Mouse (Mus musculus) erythroblast, adult 5-6 weeks (primary cell): Measurements from ENCODE around the gene Mamdc2. TPM values are rescaled to one million over a fixed set of nuclear protein-coding genes. Genes with fewer than 3 reads are reported as not detected.
"Not testable (repeated sequence)": the region's sequence is repeated elsewhere in the genome, so short reads cannot be mapped to it uniquely, and the experiment has no call there.

Source experiments
- ATAC-seq: replicated peaks from 2 replicates; pipeline ENCODE4 v1.8.0; 2016; ENCODE audit warnings: moderate number of reproducible peaks, mild to moderate bottlenecking, moderate TSS enrichment, inconsistent platforms; ENCODE audit not compliant: poor library complexity, low FRiP score, severe bottlenecking
- total RNA-seq, 2 experiments: library from RNA; stranded (forward) in 1 of 2; stranded (reverse) in 1 of 2; fragments of 150-400 nt in 1 of 2; fragments of 200-764, 138-1000 nt in 1 of 2; gene quantifications; 2 replicates each; pipeline versions ENCODE4 v1.2.3 to v1.2.4; 2015 to 2017; ENCODE audit warnings: low replicate concordance in 2 of 2

Mamdc2 gene
- total RNA-seq (2015; ENCODE audit: low replicate concordance) (not detected in 2 replicates), total RNA-seq (2017; ENCODE audit: low replicate concordance) (not detected in 2 replicates)

DNA sequence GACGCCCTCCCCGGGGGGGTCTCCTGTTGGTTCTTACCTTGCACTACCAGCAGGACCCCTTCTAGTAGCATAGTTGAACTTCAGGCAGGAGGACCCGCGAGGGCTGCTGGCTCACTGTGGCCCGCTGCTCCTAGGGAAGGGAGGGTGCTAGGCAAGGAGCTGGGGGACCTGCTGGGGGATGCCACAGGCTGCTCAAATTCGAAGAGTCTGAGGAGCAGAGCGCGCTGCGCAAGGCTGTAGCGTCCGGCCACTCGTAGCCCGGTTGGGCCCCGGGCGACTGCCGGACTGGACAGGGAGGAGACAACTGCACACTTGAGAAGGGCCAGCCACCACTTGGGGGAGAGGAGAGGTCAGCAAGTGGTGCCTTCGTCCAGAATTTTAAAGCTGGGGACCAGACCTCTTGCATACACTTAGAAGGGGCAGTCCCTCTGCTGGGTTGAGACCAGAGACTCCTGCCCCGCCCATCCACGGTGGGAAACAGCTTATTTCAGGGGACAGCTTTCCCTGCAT lies at the start of gene Mamdc2:
TSS of gene Mamdc2 (minus strand) at position 455 of the 510 bp plus-strand sequence.
- ATAC-seq = no peak

DNA sequence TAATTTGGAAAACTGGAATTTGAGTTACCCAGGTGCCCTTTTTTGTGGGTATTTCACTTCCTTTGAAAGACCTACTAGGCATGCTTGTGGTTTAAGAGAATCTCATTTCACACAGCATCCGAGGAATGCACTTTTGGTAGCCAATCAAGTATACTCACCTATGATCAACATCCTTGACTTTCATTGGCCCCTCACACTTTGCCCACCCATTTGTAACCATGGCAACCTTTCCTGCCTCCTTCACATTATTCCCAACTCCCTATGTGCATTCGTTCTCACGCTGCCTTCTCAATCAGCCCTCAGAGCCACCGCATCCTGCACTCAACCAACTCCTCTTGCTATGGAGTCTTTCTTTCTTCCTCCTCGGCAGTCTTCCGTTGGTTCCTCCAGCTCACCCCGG lies 49.8 kb upstream of the Mamdc2 start:
- no peak for ATAC-seq

DNA sequence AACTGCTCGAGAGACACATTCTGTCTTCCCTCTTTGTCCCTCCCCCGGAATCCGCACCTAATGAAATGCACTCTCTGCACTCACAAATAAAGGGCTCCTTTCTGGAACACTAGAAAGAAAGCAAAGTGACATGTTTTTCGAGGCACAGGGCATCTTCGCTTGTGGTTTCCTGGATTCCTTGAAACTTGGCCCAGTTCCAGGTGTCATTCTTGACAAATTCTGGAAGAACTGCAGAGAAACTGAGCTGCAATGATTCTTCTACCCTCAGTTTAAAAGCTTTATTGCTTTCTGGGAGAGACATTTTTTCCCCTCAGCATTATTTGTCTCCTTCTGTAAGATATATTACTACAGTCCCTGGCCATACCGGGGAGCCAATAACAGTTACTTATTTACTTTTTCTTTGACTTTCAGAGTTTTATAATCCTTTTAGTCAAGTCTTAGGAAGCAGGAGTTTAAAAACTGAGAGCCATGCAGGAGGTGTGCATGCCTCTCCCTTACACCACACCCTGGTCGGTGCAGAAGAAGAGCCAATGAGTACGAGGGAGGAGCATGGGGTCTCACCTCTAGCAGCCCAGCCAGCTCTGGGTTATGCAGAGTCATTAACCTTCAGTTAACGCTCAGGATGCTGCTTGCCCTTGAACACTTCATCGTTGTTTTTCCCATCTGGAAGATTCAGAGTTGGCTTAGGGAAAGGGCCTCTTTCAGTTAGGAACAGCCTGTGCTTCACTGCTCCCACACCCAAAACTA lies 49.1 kb upstream of the Mamdc2 start:
- ATAC-seq = no peak

GRCm38 (mm10) chr19:23496536-23496935 lies 48.3 kb upstream of the Mamdc2 start:
- no peak for ATAC-seq

DNA sequence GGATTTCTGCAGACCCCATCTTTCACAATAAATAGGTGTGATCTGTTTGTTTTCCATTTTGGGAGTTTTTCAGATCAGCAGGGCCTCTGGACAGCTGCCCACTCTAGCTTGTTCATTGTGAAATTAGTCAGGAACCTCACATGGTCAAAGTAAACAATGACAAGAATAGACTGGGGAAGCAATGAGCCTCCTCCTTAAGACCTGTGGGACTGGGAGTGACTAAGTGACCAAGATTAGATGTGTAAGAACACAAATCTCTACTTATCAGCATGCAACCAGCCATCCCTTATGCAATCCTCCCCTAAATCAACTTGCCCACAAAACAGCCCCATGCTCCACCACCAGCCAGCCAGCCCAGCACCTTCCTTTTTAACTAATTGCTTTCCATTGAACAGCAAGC lies 44.4 kb upstream of the Mamdc2 start:
- ATAC-seq = no peak

- ATAC-seq = not testable (repeated sequence)
Measured at GRCm38 (mm10) chr19:23490703-23491102, 42.5 kb upstream of the Mamdc2 start.

DNA sequence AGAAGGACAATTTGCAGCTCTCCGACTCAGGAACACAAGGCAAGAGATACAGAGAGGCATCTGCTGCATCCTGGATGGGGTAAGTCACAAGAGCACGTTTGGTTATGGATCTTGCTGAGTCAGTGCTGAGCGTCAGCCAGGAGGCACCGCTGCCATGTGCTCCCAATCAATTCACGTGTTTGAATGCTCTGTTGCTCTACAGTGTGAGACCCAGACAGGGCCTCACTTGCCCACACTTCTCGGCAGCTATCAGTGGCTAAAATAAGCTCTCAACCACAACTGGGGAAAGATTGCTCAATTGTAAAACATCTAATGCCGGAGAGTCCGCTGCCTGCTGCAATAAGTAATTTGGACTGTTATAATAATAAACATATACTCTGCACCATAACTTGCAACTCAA lies 41.5 kb upstream of the Mamdc2 start:
- no peak for ATAC-seq

- ATAC-seq = no peak
Measured at GRCm38 (mm10) chr19:23487421-23487820, 39.2 kb upstream of the Mamdc2 start.

DNA sequence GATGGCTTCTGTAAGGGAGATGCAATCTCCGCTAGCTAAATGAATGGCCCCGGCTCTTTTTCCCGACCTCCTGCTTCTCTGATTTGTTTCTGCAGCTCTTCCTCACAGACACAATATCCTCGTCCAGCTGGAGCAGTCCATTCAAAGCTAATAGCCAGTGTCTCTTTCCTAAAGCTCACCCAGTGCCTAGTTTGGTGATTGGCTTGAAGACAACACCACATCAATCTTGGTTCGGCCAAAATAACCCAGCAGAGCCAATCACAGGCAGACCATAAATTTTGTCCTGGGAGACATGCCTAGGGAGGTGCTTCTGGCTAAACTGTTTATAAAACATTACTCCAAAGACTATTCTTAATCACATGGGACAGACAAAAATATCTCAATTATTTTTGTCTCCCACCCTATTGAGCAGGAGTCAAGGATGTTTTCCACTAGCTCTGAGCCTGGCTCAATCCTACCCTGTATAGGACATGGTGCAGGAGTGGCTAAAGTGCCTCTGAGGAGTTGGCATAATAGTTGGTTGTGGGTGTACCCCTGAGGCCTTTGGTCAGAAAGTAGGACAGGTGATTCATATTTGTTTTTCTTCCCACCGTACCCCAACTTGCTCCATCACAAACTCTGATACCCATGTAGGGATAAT lies 38.5 kb upstream of the Mamdc2 start:
- ATAC-seq = no peak

- no peak for ATAC-seq
Measured at GRCm38 (mm10) chr19:23485940-23486600, 37.8 kb upstream of the Mamdc2 start.

DNA sequence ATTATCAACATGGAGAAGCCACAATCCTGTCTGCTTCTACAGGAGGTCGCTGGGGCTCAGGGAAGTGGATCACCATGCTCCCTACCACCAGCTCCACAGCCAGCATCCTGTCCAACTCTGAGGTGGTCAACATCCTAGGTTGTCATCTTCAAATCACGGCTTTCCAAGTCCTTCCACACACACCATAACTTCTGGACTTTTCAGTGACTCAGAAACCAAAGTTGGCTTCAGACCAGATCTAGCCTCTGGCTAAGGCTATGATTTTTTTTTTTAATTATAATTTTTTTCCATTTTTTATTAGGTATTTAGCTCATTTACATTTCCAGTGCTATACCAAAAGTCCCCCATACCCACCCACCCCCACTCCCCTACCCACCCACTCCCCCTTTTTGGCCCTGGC lies 34.3 kb upstream of the Mamdc2 start:
- not testable (repeated sequence) for ATAC-seq

DNA sequence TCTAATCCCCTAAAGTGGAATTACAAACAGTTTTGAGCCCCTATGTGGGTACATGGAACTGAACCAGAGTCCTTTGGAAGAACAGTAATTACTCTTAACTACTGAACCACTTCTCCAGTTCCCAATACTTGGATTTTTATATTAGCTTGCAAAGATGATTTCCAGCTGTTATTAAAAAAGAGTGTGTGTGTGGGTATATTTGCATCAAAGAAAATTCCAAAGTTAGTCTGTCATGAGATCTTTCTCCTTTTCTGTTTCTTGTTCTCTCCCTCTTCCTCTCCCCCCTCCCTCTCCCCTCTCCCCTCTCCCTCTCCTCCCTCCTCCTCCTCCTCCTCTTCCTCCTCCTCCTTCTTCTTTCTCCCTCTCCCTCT lies 31.3 kb upstream of the Mamdc2 start:
- ATAC-seq = no peak

DNA sequence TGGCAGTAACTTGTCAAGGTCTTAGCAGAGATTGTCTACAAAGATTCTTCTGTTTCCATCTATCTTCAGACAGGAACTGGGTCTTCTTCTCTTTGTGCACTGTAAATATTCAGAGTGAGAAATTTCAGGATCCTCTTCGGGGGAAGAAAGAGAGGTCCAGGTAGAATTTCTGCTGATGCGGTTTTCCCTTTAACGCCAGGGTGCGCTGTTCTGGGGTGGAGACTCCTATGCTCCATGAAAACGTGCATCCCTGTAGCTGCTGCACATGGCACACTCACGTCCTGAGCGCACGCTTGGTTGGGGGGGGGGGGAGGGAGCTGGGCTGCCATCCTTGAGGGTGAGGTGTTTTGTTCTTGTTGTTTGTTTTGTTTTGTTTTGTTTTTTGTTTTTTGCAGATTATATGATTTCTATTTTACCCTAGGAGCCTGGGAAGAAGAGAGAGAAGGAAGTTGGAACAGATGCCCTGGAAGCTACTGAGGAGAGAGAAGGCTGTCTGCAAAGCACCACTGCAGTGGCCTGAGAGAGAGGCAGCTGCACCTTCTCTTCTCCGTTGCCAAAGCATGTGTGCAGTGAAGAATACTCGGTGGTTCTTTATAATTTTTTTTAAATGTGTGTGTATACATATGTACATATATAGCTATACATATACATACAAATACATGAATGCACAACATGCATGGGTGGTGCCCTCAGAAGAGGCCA lies 30.8 kb upstream of the Mamdc2 start:
- ATAC-seq = no peak

DNA sequence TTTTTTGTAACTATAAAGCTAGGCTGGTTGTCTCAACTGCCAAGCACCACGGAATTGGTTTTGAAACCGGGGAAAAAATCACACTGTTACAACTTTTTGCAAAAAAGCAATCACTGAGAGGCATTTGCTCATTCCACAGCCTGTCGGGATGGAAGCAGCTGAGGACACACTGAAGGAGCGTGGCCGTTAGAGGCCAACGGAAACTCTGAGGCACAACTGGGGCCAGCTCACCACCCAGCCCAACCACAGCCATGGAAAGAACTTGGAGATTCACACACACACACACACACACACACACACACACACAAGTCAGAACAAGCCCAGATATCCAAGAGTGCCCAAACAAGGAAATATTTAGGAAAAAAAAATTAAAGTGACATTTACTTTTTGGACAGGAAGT lies 29.6 kb upstream of the Mamdc2 start:
- no peak for ATAC-seq

DNA sequence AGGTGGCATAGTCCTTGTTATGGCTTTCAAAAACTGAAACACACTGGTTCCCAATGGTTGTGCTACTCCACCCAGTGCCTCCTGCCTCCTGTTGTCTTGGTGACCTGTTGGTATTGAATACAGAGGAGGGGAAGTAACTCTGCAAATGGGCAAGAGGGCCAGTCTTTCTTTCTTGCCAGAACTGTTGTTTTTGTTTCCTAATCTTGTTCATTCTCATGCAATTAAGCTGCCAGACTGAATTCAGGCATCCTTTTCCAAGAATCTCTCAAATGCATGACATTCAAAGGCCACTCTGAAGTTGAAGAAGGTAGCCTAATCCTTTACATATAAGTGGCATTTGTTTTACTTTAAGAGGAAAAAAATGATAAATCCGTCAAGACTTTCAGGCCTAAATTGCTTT lies 19.6 kb upstream of the Mamdc2 start:
- no peak for ATAC-seq

GRCm38 (mm10) chr19:23467011-23467410 lies 18.8 kb upstream of the Mamdc2 start:
- ATAC-seq = no peak

DNA sequence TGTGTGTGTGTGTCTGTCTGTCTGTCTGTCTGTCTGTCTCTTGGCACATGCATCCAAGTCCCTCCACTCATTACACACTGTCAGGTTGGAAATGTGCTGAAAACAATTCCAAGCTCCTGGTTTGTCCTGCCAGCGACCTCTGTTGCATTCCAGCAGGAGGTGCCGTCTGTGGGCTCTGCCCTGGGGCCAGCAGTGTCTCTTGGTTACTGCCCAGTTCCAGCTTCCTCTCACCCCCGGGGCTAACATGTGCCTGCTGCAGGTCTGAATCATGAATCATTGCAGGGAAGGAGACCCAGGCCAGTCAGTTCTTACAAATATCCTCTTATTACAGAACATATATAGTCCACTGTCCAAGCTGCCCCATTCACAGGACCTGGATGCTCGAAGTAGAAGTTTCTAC lies 9.2 kb upstream of the Mamdc2 start:
- no peak for ATAC-seq

DNA sequence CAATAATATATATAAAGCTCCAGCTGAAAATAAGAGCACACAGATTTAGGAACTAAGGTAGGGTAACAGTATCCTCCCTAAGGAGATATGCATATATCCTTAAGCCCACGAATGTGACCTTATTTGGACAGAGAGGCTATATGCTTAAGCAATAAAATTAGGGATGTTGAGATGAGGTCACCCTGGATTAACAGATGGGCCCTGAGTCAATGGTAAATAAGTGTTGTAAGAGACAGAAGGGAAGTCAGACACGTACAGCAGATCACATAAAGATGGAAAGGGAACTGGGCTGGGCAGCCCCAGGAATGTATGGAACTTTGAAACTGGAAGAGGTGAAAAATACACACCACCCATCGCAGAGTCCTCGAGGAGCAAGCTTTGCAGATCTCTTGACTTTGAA lies 3.1 kb upstream of the Mamdc2 start:
- ATAC-seq = no peak

- ATAC-seq = no peak
Measured at GRCm38 (mm10) chr19:23447221-23447987, 838 bp downstream of the Mamdc2 start.
